Mouse (Mus musculus) heart, embryonic 13.5 days (tissue): ENCODE results near the gene Tdrd1. TPM values are rescaled to one million over a fixed set of nuclear protein-coding genes. Genes with fewer than 3 reads are reported as not detected.
A peak's percentile ranks its signal among the peaks of the same experiment; 100 is the strongest.

Experiments
- ATAC-seq: fragments of 200-750 bp; cut with Nextera tagmentation; 2 replicates; pipeline ENCODE4 v1.8.0; 2017; ENCODE audit warnings: moderate TSS enrichment; ENCODE audit not compliant: insufficient number of reproducible peaks, low FRiP score, low TSS enrichment; ENCODE audit errors: extremely low read depth
- H3K27ac ChIP-seq: fragments of 300-500 bp; sonication (generic); replicated peaks from 2 replicates; pipeline ENCODE4 v1.5.1; 2015; ENCODE audit warnings: moderate library complexity, mild to moderate bottlenecking, inconsistent platforms
- H3K27me3 ChIP-seq: fragments of 300-500 bp; sonication (generic); replicated peaks from 2 replicates; pipeline ENCODE4 v1.6.1; 2015; ENCODE audit warnings: mild to moderate bottlenecking, inconsistent platforms
- H3K36me3 ChIP-seq: fragments of 300-500 bp; sonication (generic); 2 replicates; pipeline ENCODE4 v1.6.1; 2015; ENCODE audit warnings: mild to moderate bottlenecking, inconsistent platforms
- H3K4me1 ChIP-seq: fragments of 300-500 bp; sonication (generic); 2 replicates; pipeline ENCODE4 v1.6.1; 2015; ENCODE audit warnings: inconsistent platforms
- H3K4me2 ChIP-seq: fragments of 300-500 bp; sonication (generic); 2 replicates; pipeline ENCODE4 v1.6.1; 2015; ENCODE audit warnings: inconsistent platforms, mild to moderate bottlenecking, moderate library complexity
- H3K4me3 ChIP-seq: fragments of 300-500 bp; sonication (generic); 2 replicates; pipeline ENCODE4 v1.5.1; 2015; ENCODE audit warnings: moderate library complexity, mild to moderate bottlenecking, inconsistent platforms
- H3K9ac ChIP-seq: fragments of 300-500 bp; sonication (generic); 2 replicates; pipeline ENCODE4 v1.6.1; 2015; ENCODE audit warnings: inconsistent platforms, mild to moderate bottlenecking, moderate library complexity
- H3K9me3 ChIP-seq: fragments of 300-500 bp; sonication (generic); 2 replicates; pipeline ENCODE4 v1.6.1; 2016; ENCODE audit warnings: inconsistent platforms
- WGBS: fragments of 180-500 bp; shearing (Covaris S2); methylation state at CpG from one replicate; pipeline ENCODE4 v1.1.7; 2015; ENCODE audit warnings: mixed read lengths; 5-methylcytosine and 5-hydroxymethylcytosine counted together
- polyA plus RNA-seq: library from polyadenylated mRNA; unstranded; fragments of >200 nt; fragmentation: Nextera tagmentation; extraction: Ambion mirVana; gene quantifications from 2 replicates; pipeline ENCODE4 v1.2.1, GENCODE M21; 2015

Gene Tdrd1
- polyA plus RNA-seq, 1 experiment from 2014 or later = 0.75 TPM

- WGBS = 90% methylated on average over 5 of the region's 5 CpGs
- H3K9me3 ChIP-seq = no peaks in the 10 kb centered on the region
- no peak overlapping the region for H3K4me2 ChIP-seq
- H3K4me3 ChIP-seq = no peak overlapping the region
- no peak overlapping the region for H3K27ac ChIP-seq
- peaks cover 27% of the 10 kb centered on the region for H3K4me1 ChIP-seq
- no peak overlapping the region for H3K9ac ChIP-seq
- no peaks in the 10 kb centered on the region for H3K27me3 ChIP-seq
- peaks cover 71% of the 10 kb centered on the region for H3K36me3 ChIP-seq
- ATAC-seq = no peak
These were observed 18.9 kb upstream of the Tdrd1 start for GRCm38 (mm10) chr19:56807122-56807521.

DNA sequence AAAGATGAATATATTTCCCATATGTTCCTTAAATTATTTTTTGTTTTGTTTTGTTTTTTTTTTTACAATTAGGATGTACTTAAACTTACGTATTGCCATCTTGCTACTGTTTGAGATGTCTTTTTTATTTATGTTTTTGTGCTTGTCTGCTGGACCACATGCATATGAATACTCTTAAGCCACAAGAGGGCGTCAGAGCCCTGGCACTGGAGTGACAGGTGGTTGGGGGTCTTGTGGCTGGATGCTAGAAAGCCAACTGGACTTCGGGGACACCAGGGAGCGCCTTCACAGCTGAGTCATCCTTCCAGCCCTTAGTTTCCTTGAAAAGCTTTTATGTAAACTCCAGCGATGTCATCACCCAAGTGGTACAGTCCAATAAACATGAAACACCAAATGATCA is 17.2 kb upstream of the Tdrd1 start:
- Histone ChIP-seq H3K9me3 (no peaks in the 10 kb centered on the region), H3K9ac (no peak overlapping the region), H3K27ac (no peak overlapping the region), H3K27me3 (no peaks in the 10 kb centered on the region), H3K4me3 (no peak overlapping the region), H3K4me1 (peaks cover 25% of the 10 kb centered on the region), H3K36me3 (peaks cover 77% of the 10 kb centered on the region), H3K4me2 (no peak overlapping the region)
- ATAC-seq = no peak
- 56% methylated on average over 5 of the region's 5 CpGs for WGBS

GRCm38 (mm10) chr19:56810641-56811146 is 15.3 kb upstream of the Tdrd1 start:
- Histone ChIP-seq H3K4me3 (no peak overlapping the region), H3K27me3 (no peaks in the 10 kb centered on the region), H3K36me3 (peaks cover 69% of the 10 kb centered on the region), H3K4me2 (no peak overlapping the region), H3K4me1 (peaks cover 35% of the 10 kb centered on the region), H3K9me3 (no peaks in the 10 kb centered on the region), H3K9ac (no peak overlapping the region), H3K27ac (no peak overlapping the region)
- no peak for ATAC-seq

- no peaks in the 10 kb centered on the region for H3K9me3 ChIP-seq
- 30% methylated on average over 9 of the region's 9 CpGs for WGBS
- H3K4me3 ChIP-seq = no peak overlapping the region
- no peak overlapping the region for H3K4me2 ChIP-seq
- H3K9ac ChIP-seq = no peak overlapping the region
- ATAC-seq = no peak
- no peaks in the 10 kb centered on the region for H3K27me3 ChIP-seq
- peaks cover 62% of the 10 kb centered on the region for H3K36me3 ChIP-seq
- 0 out of 2 replicates have a peak overlapping the region, but pooled peaks have one; percentile 25 for H3K27ac ChIP-seq
- H3K4me1 ChIP-seq = peaks cover 44% of the 10 kb centered on the region
These were observed 14.4 kb upstream of the Tdrd1 start for GRCm38 (mm10) chr19:56811590-56811989.

DNA sequence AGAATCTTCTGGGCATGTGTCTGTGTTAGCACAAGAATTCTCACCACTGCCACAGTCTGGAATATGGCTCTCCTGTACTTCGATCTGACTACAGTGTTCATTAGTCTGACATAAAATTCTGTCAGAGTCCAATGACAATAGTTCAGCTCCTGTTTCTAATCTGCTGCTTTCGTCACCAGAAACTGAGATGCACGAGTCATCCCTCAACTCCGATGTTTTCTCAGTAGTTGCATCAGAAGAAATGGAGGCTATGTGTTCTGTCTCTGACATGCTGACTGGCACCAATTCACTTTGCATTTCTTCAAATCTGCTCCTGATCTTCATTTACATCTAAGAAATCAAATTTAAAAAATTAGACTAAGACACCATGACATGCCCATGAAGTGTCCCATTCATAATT is 12.6 kb upstream of the Tdrd1 start:
- H3K4me2 ChIP-seq = no peak overlapping the region
- peaks cover 45% of the 10 kb centered on the region for H3K36me3 ChIP-seq
- 63% methylated on average over 4 of the region's 4 CpGs for WGBS
- H3K4me1 ChIP-seq = peaks cover 62% of the 10 kb centered on the region
- no peaks in the 10 kb centered on the region for H3K9me3 ChIP-seq
- no peak overlapping the region for H3K4me3 ChIP-seq
- H3K9ac ChIP-seq = no peak overlapping the region
- no peak overlapping the region for H3K27ac ChIP-seq
- ATAC-seq = no peak
- H3K27me3 ChIP-seq = no peaks in the 10 kb centered on the region

GRCm38 (mm10) chr19:56817851-56818526 is 8.0 kb upstream of the Tdrd1 start:
- Histone ChIP-seq H3K9ac (peak overlapping the region; percentile 62), H3K4me2 (peak overlapping the region; percentile 63), H3K27me3 (no peaks in the 10 kb centered on the region), H3K4me3 (peak overlapping the region; percentile 24), H3K4me1 (peaks cover 80% of the 10 kb centered on the region), H3K27ac (peak overlapping the region; percentile 94), H3K36me3 (peaks cover 21% of the 10 kb centered on the region), H3K9me3 (no peaks in the 10 kb centered on the region)
- 21% methylated on average over 14 of the region's 14 CpGs for WGBS
- no peak for ATAC-seq

DNA sequence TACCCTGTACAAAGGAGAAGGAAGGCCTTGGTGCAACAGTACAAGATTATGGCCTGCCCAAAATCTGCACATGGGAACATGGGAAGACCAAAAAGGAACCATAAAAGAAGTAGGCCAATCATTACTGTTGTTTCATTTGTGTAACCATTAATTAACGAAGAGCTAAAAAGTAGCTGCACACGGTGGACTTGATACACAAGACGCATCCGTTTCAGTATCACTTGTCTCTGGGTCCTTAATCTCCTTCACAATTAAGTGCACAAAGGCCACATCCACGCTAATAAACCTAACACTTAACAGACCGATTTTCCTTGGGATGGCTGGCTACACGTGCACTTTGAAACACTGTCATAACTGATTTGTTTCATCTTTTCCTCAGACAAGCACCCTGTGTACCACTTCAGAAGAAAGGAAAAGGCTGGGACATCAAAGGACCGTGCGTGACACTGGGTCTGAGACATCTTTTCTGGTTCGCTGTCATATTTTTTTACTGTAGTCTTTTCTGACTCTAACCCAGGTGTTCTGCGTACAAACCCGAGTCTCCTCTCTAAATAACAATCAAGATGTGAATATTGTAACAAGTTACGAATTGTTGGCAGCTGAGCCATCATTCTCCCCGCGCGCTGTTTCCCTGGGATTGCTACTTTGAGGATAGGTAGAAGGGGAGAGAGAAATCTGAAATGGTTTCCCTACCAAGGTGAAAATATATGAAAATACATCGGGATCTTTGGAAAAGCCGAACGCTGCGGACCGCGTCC is 4.8 kb upstream of the Tdrd1 start:
- H3K9me3 ChIP-seq = no peaks in the 10 kb centered on the region
- H3K4me1 ChIP-seq = peaks cover 57% of the 10 kb centered on the region
- ATAC-seq = no peak

DNA sequence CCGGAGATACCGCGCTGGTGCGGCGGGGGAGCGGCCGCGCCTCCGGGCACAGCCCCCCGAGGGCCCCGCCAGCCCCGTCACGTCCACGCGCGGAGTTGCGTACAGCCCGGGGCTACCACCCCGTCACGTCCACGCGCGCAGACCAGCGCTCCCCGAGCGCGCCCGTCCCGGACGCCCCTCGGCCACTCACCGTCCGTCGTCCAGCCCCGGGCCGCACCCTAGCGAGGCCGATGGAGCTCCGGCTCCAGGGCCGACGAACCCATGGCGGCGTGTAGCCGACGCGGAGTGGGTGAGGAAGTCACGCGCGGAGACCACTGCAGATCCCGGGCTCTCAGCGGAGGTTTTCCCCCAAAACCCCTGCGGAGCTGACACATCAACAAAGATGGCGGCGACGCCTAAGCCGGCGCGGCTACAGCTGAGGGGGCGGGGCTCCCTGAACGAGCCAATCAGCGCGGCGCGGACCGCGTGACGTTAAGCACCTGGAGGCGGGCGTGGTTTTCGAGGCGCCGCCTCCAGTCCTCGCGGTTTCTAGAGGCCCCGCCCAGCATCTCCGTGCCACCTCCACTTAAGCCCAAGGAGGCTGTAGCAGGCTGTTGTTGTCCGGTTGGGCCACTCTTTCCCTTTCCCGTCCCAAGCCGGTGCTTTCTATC is 4.1 kb upstream of the Tdrd1 start, which contains the start of gene Ccdc186:
TSS of gene Ccdc186 (minus strand) at position 393 of the 650 bp plus-strand sequence.
- Histone ChIP-seq H3K27me3 (peaks cover 18% of the 10 kb centered on the region), H3K36me3 (0 out of 2 replicates have a peak, but pooled peaks cover 3% of the 10 kb centered on the region), H3K9ac (peak within 1 kb of the TSS; percentile 95), H3K27ac (peak within 1 kb of the TSS; percentile 85), H3K4me2 (peak within 1 kb of the TSS; percentile 83), H3K4me1 (peaks cover 50% of the 10 kb centered on the region), H3K9me3 (no peaks in the 10 kb centered on the region), H3K4me3 (peak within 1 kb of the TSS; percentile 85)
- under 1% methylated on average over 78 of the region's 79 CpGs for WGBS
- ATAC-seq = peak; percentile 98

More for the DNA sequence above, 4.8 kb upstream of the Tdrd1 start:
- Histone ChIP-seq H3K36me3 (0 out of 2 replicates have a peak, but pooled peaks cover 3% of the 10 kb centered on the region), H3K4me2 (peak overlapping the region; percentile 83), H3K4me3 (peak overlapping the region; percentile 85), H3K9ac (peak overlapping the region; percentile 95), H3K27me3 (peaks cover 11% of the 10 kb centered on the region), H3K27ac (peak overlapping the region; percentile 85)
- 4% methylated on average over 22 of the region's 22 CpGs for WGBS

DNA sequence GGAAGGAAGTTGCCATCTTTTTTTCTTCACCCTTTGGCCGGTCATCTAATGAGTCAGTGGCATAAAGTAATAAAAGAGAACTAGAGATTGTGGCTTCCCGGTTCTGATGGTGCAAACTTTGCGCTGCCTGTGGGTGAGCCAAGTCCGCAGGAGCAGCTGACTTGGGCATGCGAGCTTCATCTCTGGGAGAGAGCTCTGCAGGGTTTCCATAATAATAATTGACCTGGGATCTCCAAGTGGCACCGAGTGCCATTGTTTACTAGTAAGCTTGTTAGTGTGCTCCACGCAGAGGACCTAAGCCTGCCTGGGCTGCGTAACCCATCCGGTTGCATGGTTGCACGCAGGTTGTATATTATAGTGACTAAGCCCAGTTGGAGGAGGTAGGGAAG is 3.6 kb upstream of the Tdrd1 start:
- H3K9ac ChIP-seq = peak overlapping the region; percentile 72
- ATAC-seq = no peak
- H3K36me3 ChIP-seq = 0 out of 2 replicates have a peak, but pooled peaks cover 3% of the 10 kb centered on the region
- peaks cover 45% of the 10 kb centered on the region for H3K4me1 ChIP-seq
- H3K4me3 ChIP-seq = peak overlapping the region; percentile 85
- peak overlapping the region; percentile 83 for H3K4me2 ChIP-seq
- peak overlapping the region; percentile 48; the same call in 1 of the 2 replicates for H3K27ac ChIP-seq
- no peaks in the 10 kb centered on the region for H3K9me3 ChIP-seq
- 20% methylated on average over 10 of the region's 10 CpGs for WGBS
- peaks cover 24% of the 10 kb centered on the region for H3K27me3 ChIP-seq

- Histone ChIP-seq H3K9me3 (no peaks in the 10 kb centered on the region), H3K9ac (no peak overlapping the region)
- no peak for ATAC-seq
These were observed 2.3 kb downstream of the Tdrd1 start for GRCm38 (mm10) chr19:56828305-56828704.

DNA sequence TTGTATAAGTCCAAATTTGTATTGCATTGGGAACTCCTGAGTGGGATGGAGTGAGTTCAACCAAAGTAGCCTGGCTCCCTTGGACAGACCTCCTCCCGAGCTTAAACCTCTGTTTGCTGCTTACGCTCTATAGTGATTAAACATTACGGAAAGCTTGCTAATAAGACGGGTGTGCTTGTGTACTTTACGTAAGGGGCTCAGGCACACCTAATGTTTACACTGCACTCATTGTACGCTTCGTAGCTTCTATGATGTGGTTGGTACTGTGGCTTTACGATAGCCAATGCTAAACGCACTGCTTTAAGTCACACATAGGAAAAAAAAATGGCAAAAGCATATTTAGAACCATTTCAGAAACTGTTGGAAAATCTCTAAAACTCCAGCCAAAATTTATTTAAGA is 3.3 kb downstream of the Tdrd1 start:
- H3K27ac ChIP-seq = no peak overlapping the region
- H3K9me3 ChIP-seq = no peaks in the 10 kb centered on the region
- no peak overlapping the region for H3K4me2 ChIP-seq
- peaks cover 25% of the 10 kb centered on the region for H3K27me3 ChIP-seq
- peaks cover 6% of the 10 kb centered on the region; the same call in 1 of the 2 replicates for H3K4me1 ChIP-seq
- 84% methylated on average over 9 of the region's 9 CpGs for WGBS
- no peak for ATAC-seq
- H3K9ac ChIP-seq = no peak overlapping the region
- no peaks in the 10 kb centered on the region for H3K36me3 ChIP-seq
- H3K4me3 ChIP-seq = no peak overlapping the region

More at GRCm38 (mm10) chr19:56828305-56828704, 2.3 kb downstream of the Tdrd1 start:
- H3K36me3 ChIP-seq = no peaks in the 10 kb centered on the region
- 74% methylated on average over 11 of the region's 11 CpGs for WGBS
- H3K4me2 ChIP-seq = no peak overlapping the region
- peaks cover 25% of the 10 kb centered on the region for H3K27me3 ChIP-seq
- no peak overlapping the region for H3K27ac ChIP-seq
- H3K4me1 ChIP-seq = peaks cover 6% of the 10 kb centered on the region; the same call in 1 of the 2 replicates
- H3K4me3 ChIP-seq = no peak overlapping the region
